Mouse (Mus musculus) spleen, postnatal 14 days (tissue): ENCODE results near the gene Naa35.
"Not testable (repeated sequence)": the region's sequence is repeated elsewhere in the genome, so short reads cannot be mapped to it uniquely, and the experiment has no call there.

ENCODE experiments used
- DNase-seq, 2 experiments: peaks; one replicate each; pipeline ENCODE4 v3.0.0; 2021 to 2022; ENCODE audit warnings: low spot score in 2 of 2

Gene Naa35

GRCm38 (mm10) chr13:59580954-59581353 is 4.1 kb upstream of the Naa35 start:
- DNase-seq = no peak

- peak in 1 of 2 experiments; percentile 18 for DNase-seq
Observed at GRCm38 (mm10) chr13:59584481-59584880, 578 bp upstream of the Naa35 start.

GRCm38 (mm10) chr13:59585648-59586005 is 568 bp downstream of the Naa35 start:
- DNase-seq = no peak

- no peak for DNase-seq
Observed at GRCm38 (mm10) chr13:59587201-59587600, 2.1 kb downstream of the Naa35 start.

GRCm38 (mm10) chr13:59589672-59590071 is 4.6 kb downstream of the Naa35 start:
- DNase-seq = no peak

DNA sequence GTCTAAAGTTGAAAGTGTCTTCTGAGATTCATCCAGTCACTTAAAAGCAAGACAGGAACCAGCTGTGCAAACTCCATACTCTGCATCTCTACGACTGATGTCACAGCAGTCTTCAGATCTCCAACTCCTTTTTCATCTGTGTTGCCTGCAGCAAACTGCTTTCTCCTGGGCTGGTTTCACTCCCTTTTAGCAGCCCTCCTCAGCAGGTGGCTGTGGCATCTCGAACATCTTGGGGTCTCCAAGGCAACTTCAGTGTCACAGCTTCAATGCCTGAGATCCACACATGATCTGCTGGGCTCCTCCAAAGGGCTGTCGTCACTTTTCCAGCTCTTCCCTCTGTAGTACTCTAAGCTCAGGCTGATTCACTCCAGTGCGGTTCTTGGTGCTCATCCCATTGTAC is 5.6 kb downstream of the Naa35 start:
- no peak for DNase-seq

- DNase-seq = not testable (repeated sequence)
Observed at GRCm38 (mm10) chr13:59592058-59592457, 7.0 kb downstream of the Naa35 start.

- no peak for DNase-seq
Observed at GRCm38 (mm10) chr13:59592630-59593029, 7.6 kb downstream of the Naa35 start.

GRCm38 (mm10) chr13:59603096-59603495 is 18.0 kb downstream of the Naa35 start:
- DNase-seq = no peak

DNA sequence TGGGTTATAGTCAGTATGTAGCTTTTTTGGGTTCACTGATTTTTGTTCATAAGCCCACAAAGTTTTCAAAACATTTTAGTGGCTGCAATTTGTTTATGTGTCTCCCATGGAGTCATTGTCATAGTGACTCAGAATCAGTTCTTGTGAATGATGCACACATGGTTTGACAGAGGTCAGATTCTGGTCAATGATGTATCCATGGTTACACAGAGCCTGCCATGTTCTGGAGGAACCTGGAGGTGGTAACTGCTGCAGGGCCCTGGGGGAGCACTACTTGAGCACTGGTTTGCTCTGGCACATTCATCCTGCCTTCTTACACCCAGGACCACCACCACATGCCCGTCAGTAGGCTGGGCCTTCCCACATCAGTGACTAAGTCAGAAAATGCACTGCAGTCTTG is 19.5 kb downstream of the Naa35 start:
- DNase-seq = no peak

DNA sequence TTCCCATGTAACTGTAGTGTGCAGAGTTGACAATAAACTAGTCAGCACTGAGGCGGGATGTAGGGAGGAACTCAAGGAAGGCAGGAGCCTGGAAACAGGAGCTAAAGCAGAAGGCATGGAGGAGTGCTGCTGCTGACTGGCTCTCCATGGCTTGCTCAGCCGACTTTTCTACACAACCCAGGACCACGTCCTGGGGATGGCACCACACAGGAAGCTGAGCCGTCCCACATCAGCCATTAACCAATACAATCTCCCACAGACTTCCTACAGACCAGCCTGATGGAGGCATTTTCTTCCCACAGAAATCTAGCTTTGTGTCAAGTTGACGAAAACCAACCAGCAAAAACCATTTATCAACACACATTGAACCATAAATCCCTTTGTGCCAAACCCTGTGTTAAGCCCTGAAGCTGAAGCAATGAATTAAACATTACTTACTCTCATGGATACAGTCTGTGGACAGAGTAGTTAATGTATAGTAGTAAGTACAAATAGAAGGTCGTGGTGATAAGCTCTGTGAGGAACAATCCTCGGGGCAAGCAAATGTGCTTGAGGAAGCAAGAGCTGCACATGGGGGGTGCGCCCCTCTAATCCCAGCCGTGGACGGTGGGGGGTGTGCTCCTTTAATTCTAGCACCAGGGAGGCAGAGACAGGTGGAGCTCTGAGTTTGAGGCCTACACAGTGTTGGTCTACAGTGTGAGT is 20.3 kb downstream of the Naa35 start:
- DNase-seq = no peak

DNA sequence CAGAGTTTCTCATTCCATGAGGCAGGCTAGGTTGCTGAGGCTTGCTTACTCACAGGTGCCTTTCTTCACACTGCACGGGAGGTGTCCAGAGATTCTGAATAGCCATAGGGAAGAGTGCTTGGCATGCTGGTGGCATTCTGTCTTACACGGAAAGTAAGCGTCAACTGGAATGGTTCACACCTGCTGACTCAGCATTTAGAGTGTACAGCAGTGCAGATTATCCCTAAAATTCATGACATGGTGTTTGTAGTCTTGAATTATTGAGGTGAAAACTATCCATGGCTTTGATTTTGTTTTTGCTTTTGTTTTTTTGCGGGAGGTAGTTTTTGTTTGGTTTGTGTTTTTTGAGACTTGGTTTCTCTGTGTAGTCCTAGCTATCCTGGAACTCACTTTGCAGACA is 24.8 kb downstream of the Naa35 start:
- no peak for DNase-seq

DNA sequence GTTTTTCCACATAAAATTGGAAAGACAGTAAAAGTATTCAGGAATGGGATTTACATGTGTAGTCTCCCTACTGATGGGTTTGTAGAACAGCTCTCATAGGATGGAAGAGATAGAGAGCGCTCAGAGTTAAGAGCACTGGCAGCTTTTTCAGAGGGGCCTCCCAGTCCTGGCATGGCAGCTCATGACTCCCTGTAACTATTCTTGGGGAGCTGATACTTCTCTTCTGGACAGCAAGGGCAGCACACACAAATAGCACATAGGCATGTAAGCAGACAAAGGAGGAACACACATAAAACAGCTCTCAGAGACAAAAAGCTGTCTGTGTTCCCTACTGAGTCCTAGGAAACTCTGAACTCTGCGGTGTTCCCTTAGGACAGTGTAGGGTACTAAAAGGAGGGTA is 25.4 kb downstream of the Naa35 start:
- DNase-seq = no peak

GRCm38 (mm10) chr13:59613868-59614267 is 28.8 kb downstream of the Naa35 start:
- DNase-seq = no peak

DNA sequence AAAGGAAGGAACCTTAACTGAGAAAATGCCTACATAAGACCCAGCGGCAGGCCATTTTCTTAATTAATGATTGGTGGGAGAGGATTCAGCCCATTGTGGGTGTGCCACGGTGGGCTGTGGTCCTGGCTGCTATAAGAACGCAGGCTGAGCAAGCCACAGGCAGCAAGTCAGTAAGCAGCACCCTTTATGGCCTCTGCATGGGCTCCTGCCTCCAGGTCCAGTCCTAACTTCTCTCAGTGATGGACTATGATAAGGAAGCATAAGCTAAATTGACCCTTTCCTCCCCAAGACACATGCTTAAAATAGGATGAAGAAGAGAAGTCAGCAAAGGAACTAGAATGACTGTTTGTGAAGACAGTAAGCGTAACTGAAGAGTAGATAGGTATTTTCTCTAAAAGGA is 30.1 kb downstream of the Naa35 start:
- no peak for DNase-seq

DNA sequence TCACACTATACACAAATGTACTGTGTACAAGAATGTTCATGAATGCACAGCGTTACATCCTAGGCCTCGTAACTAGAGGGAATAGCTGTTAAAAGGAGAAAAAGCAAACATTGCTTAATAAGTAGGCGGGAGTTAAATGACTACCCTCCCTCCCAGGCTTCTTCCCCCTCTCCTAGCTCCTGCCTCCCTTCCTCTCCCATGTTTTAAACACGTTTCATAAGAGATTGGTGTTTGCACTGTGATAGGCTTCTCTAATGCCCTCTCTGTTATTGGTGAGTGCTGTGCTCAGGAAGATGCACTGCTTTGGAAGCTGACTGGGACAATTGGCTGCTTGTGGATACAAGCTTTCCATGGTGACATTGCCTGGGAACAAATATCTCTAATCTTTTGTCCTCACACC is 30.5 kb downstream of the Naa35 start:
- no peak for DNase-seq

- no peak for DNase-seq
Observed at GRCm38 (mm10) chr13:59618463-59618862, 33.4 kb downstream of the Naa35 start.

DNA sequence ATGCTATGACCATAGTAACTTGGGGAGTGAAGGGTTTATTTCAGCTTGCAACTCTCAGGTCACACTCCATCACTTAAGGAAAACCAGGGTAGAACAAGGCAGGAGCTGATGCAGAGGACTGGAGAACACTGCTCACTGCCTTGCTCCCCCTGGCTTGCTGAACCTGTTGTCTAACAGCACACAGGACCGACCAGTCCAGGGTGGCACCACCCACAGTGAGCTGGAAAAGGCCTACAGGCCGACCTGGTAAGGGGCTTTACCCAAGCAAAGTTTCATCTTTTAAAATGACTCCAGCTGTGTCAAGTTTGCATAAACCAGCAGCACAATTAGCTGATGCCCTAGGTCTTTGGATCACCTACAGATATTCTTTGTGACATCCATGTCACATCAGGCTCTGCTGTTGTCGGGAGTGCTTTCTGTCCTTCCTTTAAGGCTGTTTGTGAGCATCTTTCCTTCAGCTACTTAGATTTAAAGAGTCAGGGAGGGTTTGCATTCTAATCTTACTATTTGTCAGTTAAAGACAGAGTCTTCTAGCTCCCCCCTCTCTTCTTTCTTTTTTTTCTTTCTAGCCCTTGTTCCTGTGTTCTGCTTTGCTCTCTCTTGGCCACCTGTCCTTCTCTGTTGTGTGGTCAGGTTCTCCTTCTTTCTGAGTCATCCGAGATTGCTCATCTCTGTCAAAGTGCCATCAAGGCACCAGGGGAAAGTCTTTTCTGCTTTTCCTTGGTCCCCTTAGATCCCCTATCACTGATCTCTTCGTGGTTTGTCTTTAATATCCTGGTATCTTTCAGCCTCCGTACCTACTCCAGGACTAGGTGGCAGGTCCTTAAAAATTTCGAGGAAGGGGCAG is 36.8 kb downstream of the Naa35 start:
- no peak for DNase-seq

- no peak for DNase-seq
Observed at GRCm38 (mm10) chr13:59624389-59624788, 39.3 kb downstream of the Naa35 start.

GRCm38 (mm10) chr13:59624903-59625302 is 39.8 kb downstream of the Naa35 start:
- DNase-seq = no peak

GRCm38 (mm10) chr13:59626739-59627138 is 41.7 kb downstream of the Naa35 start:
- DNase-seq = no peak

GRCm38 (mm10) chr13:59634637-59635036 is 49.6 kb downstream of the Naa35 start:
- no peak for DNase-seq

- DNase-seq = no peak
Observed at GRCm38 (mm10) chr13:59637800-59638199, 52.7 kb downstream of the Naa35 start.
